Mouse (Mus musculus) naive thymus-derived CD4-positive, alpha-beta T cell, adult 2 months (primary cell): ENCODE measurements around the gene Tnfrsf11a.
A peak's percentile ranks its signal among the peaks of the same experiment; 100 is the strongest.
"Not testable (repeated sequence)": the region's sequence is repeated elsewhere in the genome, so short reads cannot be mapped to it uniquely, and the experiment has no call there.

Experiments
- DNase-seq: peaks from one replicate; pipeline ENCODE4 v3.0.0-alpha.2; 2011; ENCODE audit warnings: low read depth

Tnfrsf11a gene

DNA sequence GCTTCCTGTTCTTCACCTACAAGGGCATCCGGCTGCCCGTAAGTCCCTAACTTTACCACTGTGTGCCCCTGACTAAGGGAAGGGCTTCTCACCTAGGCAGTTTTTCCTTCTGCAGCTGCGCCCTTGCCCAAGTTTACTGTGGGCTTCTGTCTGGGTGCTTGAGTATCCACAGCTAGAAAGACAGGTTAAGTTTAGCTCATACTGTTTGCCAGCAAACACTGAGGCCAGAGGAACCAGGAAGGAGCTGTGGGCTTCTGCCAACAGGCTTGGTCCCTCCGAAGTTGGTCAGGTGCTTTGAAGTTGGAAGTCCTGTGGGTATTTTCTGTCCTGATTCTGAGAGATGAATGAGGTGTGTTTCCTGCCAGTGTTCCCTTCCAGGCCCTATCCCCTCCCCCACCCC is 4.6 kb downstream of the Tnfrsf11a start:
- no peak for DNase-seq

GRCm38 (mm10) chr1:105786731-105787357 is 6.3 kb downstream of the Tnfrsf11a start:
- DNase-seq: no peak

DNA sequence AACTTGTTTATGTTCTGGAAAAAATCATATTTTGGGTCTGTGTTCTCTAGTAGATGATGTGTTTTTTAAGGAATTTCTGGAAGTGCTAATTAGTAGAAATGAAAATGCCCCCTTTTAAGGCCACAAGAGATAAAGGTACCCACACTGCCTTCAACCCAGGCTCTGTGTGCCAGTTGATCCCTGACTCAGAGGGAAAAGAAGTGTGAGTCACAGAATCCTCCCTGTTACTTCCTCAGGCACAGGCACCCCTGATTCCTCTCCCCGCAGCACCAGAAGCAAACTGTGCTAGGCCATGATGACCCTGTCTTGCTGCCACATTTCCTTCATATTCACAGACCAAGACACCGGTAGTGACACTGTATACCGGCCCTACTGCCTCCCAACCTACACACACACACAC is 9.6 kb downstream of the Tnfrsf11a start:
- peak; percentile 25 for DNase-seq

GRCm38 (mm10) chr1:105794670-105795069 is 14.2 kb downstream of the Tnfrsf11a start:
- DNase-seq: no peak

DNA sequence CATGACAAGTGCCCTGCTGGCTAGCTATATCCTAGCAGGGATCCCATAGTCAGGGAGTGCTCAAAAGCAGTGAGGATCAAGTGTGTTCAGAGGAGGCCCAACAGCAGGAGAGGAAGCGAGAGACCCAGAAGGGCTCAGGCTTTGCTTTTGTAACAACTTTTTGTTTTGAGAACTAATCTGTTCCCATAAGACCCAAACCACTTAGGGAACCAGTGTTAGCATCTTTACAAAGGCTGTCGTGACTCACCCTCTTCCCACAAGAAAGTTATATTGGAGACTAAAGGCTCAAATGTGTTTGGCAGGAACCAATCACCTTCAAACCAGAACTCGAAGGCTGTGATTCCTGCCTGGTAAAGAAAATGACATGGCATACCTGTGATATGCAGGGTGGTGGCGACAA is 15.2 kb downstream of the Tnfrsf11a start:
- DNase-seq: no peak

GRCm38 (mm10) chr1:105800570-105800969 is 20.1 kb downstream of the Tnfrsf11a start:
- DNase-seq: no peak

DNA sequence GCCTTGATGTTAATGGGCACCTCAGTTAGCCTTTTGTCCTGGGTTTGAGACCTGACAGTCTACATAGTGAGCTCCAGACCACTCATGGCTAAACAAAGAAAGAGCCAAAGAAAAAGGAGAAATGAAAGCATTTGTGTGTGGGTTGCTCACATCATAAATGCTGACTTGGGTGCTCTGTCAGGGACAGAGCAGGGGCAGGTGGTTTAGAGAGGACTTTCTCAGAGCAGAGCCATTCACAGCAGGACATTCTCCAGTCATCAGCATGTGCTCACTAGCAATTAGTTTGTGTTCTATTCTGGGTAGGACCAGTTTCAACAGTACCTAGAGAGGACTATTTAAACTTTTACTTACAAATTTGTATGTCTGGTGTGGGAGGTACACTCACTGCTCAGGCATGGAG is 20.7 kb downstream of the Tnfrsf11a start:
- DNase-seq: no peak

GRCm38 (mm10) chr1:105802941-105803340 is 22.4 kb downstream of the Tnfrsf11a start:
- peak; percentile 15 for DNase-seq

- no peak for DNase-seq
These were observed 23.8 kb downstream of the Tnfrsf11a start for GRCm38 (mm10) chr1:105804285-105804684.

DNA sequence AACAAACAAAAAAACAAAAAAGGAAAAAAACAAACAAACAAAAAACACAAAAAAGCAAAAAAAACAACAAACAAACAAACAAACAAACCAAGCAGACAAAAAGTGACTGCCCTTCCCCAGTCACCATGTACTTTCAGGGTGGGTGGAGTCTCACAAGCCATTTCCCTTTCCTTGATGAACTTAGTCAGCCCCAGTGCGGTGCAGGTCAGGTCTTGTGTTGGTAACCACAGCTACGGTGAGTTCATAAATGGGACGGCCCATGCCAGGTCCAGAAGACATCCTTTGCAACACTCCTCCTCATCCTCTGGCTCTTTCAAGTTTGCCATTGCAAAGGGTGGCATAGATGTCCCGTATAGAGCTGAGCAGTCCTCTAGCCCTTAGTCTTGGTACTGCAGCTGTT is 25.0 kb downstream of the Tnfrsf11a start:
- no peak for DNase-seq

- DNase-seq: no peak
These were observed 26.7 kb downstream of the Tnfrsf11a start for GRCm38 (mm10) chr1:105807028-105807722.

DNA sequence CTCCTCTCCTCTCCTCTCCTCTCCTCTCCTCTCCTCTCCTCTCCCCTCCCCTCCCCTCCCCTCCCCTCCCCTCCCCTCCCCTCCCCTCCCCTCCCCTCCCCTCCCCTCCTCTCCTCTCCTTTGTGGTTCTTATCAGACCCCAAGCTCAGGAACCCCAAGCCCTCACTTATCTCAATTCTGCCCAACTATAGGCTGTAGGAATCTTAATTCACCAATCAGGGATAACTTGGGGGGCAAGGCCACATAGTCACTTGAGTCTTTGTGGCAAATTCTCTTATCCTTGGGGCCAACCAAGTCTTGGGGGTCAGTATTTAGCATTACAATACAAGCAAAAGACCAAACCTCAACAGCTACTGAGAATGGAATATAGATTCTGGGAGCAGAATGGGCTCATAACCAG is 31.5 kb downstream of the Tnfrsf11a start:
- not testable (repeated sequence) for DNase-seq

DNA sequence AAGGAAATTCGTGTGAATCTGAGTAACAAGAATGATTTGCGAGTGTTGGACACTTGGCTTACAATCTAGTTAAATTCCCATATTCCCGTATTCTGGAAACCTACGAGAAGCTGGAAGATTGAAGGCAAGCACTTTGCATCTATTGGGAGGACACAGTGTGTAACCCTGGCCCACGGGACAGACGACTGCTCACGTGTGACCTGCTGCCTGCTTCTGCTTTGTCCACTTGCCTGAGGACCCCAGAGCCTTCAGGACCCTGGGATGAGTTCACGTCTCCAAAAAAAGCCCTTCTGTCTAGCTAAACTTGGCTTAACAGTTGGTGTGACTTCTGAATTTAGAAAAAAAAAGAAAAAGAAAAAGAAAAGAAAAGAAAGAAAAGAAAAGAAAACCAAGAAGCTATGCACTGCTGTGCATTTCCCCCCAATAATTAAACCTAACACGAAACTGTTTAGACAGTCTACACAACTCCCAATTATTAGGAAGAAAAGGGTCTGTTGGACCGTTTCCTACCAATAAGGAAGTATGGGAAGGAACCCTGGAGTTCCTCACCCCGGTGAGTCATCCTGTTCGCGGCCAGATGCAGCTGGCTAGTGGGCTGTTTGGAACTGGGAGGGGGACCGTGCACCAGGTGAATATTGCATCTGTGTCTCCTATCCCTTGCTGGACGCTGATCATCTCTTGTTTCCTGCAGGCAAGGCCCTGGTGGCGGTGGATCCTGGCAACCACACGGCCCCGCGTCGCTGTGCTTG is 32.6 kb downstream of the Tnfrsf11a start:
- no peak for DNase-seq

DNA sequence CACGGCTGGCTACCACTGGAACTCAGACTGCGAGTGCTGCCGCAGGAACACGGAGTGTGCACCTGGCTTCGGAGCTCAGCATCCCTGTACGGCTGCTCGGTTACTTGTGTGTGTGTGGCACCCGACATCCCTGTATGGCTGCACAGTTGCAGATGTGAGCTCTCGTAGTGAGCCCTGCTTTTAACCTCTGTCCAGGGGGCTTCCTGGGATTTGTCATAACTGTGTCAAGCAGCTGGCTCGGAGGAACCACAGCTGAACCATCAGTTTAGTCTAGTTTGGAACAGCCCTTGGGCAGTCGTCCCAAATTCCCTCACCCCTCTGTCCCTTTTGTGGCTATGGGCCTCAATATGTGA is 33.2 kb downstream of the Tnfrsf11a start:
- DNase-seq: no peak

DNA sequence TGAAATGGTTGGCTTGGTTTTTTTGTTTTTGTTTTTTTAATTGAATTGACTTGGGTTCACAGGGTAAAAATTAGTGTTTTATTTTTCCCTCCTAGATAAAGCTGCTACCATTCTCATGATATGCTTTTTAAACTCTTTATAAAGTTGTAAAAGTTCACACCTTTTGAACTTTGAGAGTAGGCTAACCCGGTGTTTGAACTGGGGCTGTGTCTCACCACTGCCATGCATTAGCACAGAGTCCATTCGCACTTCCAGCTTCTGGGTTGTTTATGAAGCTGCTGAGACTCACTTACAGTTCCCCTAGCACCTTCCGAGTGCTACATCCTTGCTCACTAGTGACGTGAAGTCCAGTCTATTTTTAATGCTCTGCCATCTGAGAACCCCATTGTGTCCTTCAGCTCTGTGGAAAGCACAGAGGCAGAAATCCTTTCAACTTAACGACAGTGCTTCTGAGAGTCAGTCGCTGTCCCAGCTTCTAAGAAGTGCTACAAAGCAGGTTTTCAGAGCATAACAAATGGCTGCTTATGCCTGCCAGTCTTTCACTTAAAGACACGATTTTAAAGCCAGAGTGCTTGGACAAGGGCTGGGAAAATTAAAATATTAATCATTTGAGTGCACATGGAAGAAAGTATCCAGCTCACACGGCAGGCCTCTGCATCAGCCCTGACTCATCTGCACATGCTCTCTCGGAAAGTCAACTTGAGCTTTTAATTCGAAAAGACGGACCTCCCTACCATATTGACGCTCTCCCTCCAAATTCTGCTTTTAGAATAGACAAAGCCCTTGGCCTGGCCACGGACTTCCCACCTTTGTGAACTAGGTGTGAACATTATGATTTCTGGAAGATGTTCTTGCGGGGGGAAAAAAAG is 34.1 kb downstream of the Tnfrsf11a start:
- no peak for DNase-seq

GRCm38 (mm10) chr1:105815310-105815709 is 34.8 kb downstream of the Tnfrsf11a start:
- DNase-seq: no peak

GRCm38 (mm10) chr1:105815736-105816135 is 35.2 kb downstream of the Tnfrsf11a start:
- no peak for DNase-seq

DNA sequence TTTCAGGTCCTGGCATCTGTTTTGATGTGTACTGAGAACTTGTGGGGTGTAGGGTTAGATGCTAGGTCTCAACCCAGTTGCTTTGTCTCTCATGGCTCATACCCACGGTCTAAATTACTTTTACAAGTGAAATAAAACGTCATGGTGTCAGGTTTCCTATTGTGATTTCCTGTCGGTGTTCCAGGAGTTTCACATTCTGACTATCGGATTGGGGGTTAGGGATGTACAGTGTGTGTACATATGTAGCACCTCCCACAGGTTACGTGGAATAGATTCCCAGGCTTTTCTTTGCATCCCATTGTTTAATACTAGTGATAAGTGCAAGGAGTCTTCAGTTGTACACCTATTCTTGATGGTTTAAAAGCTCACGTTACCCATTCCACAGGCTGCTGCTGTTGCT is 38.5 kb downstream of the Tnfrsf11a start:
- DNase-seq: no peak

GRCm38 (mm10) chr1:105819740-105820139 is 39.2 kb downstream of the Tnfrsf11a start:
- DNase-seq: no peak

- no peak for DNase-seq
These were observed 43.8 kb downstream of the Tnfrsf11a start for GRCm38 (mm10) chr1:105824356-105824755.

GRCm38 (mm10) chr1:105824980-105825379 is 44.5 kb downstream of the Tnfrsf11a start:
- DNase-seq: no peak

DNA sequence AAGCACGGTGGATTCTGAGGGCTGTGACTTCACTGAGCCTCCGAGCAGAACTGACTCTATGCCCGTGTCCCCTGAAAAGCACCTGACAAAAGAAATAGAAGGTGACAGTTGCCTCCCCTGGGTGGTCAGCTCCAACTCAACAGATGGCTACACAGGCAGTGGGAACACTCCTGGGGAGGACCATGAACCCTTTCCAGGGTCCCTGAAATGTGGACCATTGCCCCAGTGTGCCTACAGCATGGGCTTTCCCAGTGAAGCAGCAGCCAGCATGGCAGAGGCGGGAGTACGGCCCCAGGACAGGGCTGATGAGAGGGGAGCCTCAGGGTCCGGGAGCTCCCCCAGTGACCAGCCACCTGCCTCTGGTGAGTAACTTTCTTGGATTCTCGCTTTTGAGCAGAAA is 46.9 kb downstream of the Tnfrsf11a start:
- no peak for DNase-seq
